Comparison of ENCODE assay signal across 16 mouse cellular contexts in the genomic region with DNA sequence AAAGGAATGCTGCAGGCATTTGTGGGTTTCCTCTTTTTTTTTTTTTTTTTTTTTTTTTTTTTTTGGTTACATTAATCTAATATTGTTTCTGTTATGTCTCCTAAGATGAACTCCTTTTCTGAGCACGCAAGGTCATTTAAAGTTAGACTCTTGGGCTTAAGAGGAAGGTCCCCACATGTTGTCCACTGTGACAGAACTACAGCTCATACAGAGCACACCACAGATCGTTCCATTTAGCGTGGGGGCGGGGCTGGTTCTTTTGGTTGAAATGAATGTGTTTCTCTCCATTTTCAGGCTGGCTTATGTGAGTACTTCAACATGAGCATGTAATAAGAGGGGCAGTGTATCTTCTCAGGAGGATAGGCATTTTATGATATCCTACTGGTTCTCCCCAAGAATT.
A peak's percentile ranks its signal among the peaks of the same experiment; 100 is the strongest.
DNase-seq lines count a peak whose midpoint lies in the region; ATAC-seq and TF ChIP-seq lines count a peak whose summit lies in the region.
"Had no signal": no experiment of that assay in that cellular context is flagged by ENCODE, and none has a peak within 500 bp of the region (broad histone marks: within the 10 kb centered on the region; RNA-seq: fewer than 3 reads in every experiment).

No protein-coding gene starts in this region.

- H3K4me3 ChIP-seq in kidney, embryonic 14.5 days (ENCODE audit: low read length), result no peak overlapping the region
- H3K4me3 ChIP-seq in kidney, adult 2 months (ENCODE audit: insufficient read depth, low read depth, low read length), result no peak overlapping the region
- no peak overlapping the region for H3K4me3 ChIP-seq in intestine, embryonic 16.5 days (ENCODE audit: low read length)
- H3K4me3 ChIP-seq: embryonic facial prominence, embryonic 12.5 days; forebrain, embryonic 15.5 days; heart, embryonic 13.5 days had no signal

- no peaks in the 10 kb centered on the region for H3K27me3 ChIP-seq in kidney, embryonic 14.5 days (ENCODE audit: control insufficient read depth, insufficient read depth, low read length)
- H3K27me3 ChIP-seq in kidney, adult 2 months (replicated peaks; ENCODE audit: control insufficient read depth, insufficient read depth, low read length), result no peaks in the 10 kb centered on the region
- H3K27me3 ChIP-seq in intestine, embryonic 16.5 days (replicated peaks; ENCODE audit: control insufficient read depth, insufficient read depth, low read length), result no peaks in the 10 kb centered on the region
- H3K27me3 ChIP-seq: CH12.LX; embryonic facial prominence, embryonic 12.5 days; forebrain, embryonic 15.5 days; heart, embryonic 13.5 days had no signal

- ATAC-seq in kidney, embryonic 14.5 days (ENCODE audit: low FRiP score, low TSS enrichment), result peak; percentile 58; the same call in 1 of the 2 replicates
- ATAC-seq in intestine, embryonic 16.5 days, result peak; percentile 18; the same call in 1 of the 2 replicates
- ATAC-seq: forebrain, embryonic 15.5 days had no signal

- H3K9ac ChIP-seq in kidney, embryonic 14.5 days (ENCODE audit: low read depth, low read length), result no peak overlapping the region
- no peak overlapping the region for H3K9ac ChIP-seq in intestine, embryonic 16.5 days (ENCODE audit: low read depth, low read length)
- H3K9ac ChIP-seq: embryonic facial prominence, embryonic 12.5 days; forebrain, embryonic 15.5 days; heart, embryonic 13.5 days had no signal

- WGBS in kidney, embryonic 14.5 days, result 67% methylated on average over 4 of the region's 4 CpGs
- WGBS in kidney, adult 2 months, result 76% methylated on average over 4 of the region's 4 CpGs
- WGBS in intestine, embryonic 16.5 days, result 53% methylated on average over 4 of the region's 4 CpGs

- no peak for TF ChIP-seq POLR2A in kidney, adult 2 months (IDR thresholded peaks at IDR 0.05; ENCODE audit: low read depth, low read length)

- no peaks in the 10 kb centered on the region; the same call in 1 of the 2 replicates for H3K36me3 ChIP-seq in kidney, embryonic 14.5 days (ENCODE audit: control insufficient read depth, insufficient read depth, low read length)
- H3K36me3 ChIP-seq in kidney, adult 2 months (ENCODE audit: control insufficient read depth, insufficient read depth, low read length), result no peaks in the 10 kb centered on the region
- H3K36me3 ChIP-seq in intestine, embryonic 16.5 days (ENCODE audit: control insufficient read depth, insufficient read depth, low read length), result no peaks in the 10 kb centered on the region
- H3K36me3 ChIP-seq: forebrain, embryonic 15.5 days had no signal

- no peak overlapping the region for H3K27ac ChIP-seq in kidney, embryonic 14.5 days (ENCODE audit: low read depth, low read length)
- no peak overlapping the region for H3K27ac ChIP-seq in kidney, adult 2 months (ENCODE audit: insufficient read depth, low read depth, low read length)
- H3K27ac ChIP-seq in intestine, embryonic 16.5 days (ENCODE audit: low read length), result no peak overlapping the region
- H3K27ac ChIP-seq: embryonic facial prominence, embryonic 12.5 days; forebrain, embryonic 15.5 days; heart, embryonic 13.5 days had no signal

- no peak overlapping the region for H3K4me2 ChIP-seq in kidney, embryonic 14.5 days (replicated peaks; ENCODE audit: low read depth, low read length)
- H3K4me2 ChIP-seq in intestine, embryonic 16.5 days (ENCODE audit: low read depth, low read length), result no peak overlapping the region
- H3K4me2 ChIP-seq: embryonic facial prominence, embryonic 12.5 days; forebrain, embryonic 15.5 days; heart, embryonic 13.5 days had no signal

- DNase-seq in kidney, adult 9 months, result no peak
- peak; percentile 69 for DNase-seq in kidney, postnatal 10 days
- DNase-seq in kidney, adult 2 months, result no peak
- DNase-seq in spleen, postnatal 36 days (ENCODE audit: low spot score in 2 of 2), result no peak
- DNase-seq: adrenal gland, adult 2 months; cerebellum, adult 11 months; cerebellum, adult 9-10 months; cerebellum, postnatal 25 days; gastrocnemius, postnatal 36 days; heart, postnatal 36 days had no signal

- peaks cover 10% of the 10 kb centered on the region; the same call in 1 of the 2 replicates for H3K4me1 ChIP-seq in kidney, embryonic 14.5 days (ENCODE audit: control insufficient read depth, insufficient read depth, low read length)
- H3K4me1 ChIP-seq in kidney, adult 2 months (ENCODE audit: control insufficient read depth, insufficient read depth, low read length), result no peaks in the 10 kb centered on the region
- H3K4me1 ChIP-seq in intestine, embryonic 16.5 days (ENCODE audit: control insufficient read depth, insufficient read depth, low read length), result 0 out of 2 replicates have a peak, but pooled peaks cover 3% of the 10 kb centered on the region
- H3K4me1 ChIP-seq: heart, embryonic 13.5 days had no signal

- no peak for TF ChIP-seq CTCF in kidney, adult 2 months (conservative IDR thresholded peaks at IDR 0.05; ENCODE audit: insufficient read depth, insufficient read length, low read depth, low read length)

- no peaks in the 10 kb centered on the region for H3K9me3 ChIP-seq in kidney, embryonic 14.5 days (ENCODE audit: control insufficient read depth, low read length)
- no peaks in the 10 kb centered on the region for H3K9me3 ChIP-seq in intestine, embryonic 16.5 days (ENCODE audit: control insufficient read depth, low read length)
- H3K9me3 ChIP-seq: embryonic facial prominence, embryonic 12.5 days; forebrain, embryonic 15.5 days; heart, embryonic 13.5 days had no signal
